Mouse (Mus musculus) gastrocnemius, postnatal 25 days (tissue): ENCODE data around the gene 2610042L04Rik. TPM values are rescaled to one million over a fixed set of nuclear protein-coding genes. Genes with fewer than 3 reads are reported as not detected.
"Not testable (repeated sequence)": the region's sequence is repeated elsewhere in the genome, so short reads cannot be mapped to it uniquely, and the experiment has no call there.

Experiments used
- DNase-seq: peaks from one replicate; pipeline ENCODE4 v3.0.0; 2022
- long read RNA-seq, 2 experiments: library from polyadenylated mRNA; stranded (forward); transcript quantifications; one replicate each; pipeline ENCODE4 v2.0.0; 2021
- total RNA-seq, 2 experiments: library from RNA; stranded (reverse); gene quantifications; 1 replicate in 1 of 2; 2 replicates in 1 of 2; pipeline ENCODE4 v1.2.3; 2021

2610042L04Rik gene
- not detected for total RNA-seq
- long read RNA-seq, experiment 1: 0 reads
- long read RNA-seq, experiment 2, partial matches to known transcripts: 0 of 1 reads
- long read RNA-seq, experiment 2, other reads (novel, unspliced or antisense): 0 of 1 reads

GRCm38 (mm10) chr14:4334476-4335080 is at the start of gene 2610042L04Rik:
Gene 2610042L04Rik (plus strand): TSS chr14:4334763.
- DNase-seq: not testable (repeated sequence)

GRCm38 (mm10) chr14:4316983-4317382 is 17.6 kb upstream of the 2610042L04Rik start, which contains the start of gene Gm3149:
Gene Gm3149 (plus strand): TSS chr14:4317283.
- DNase-seq: not testable (repeated sequence)

GRCm38 (mm10) chr14:4335506-4335905 is 943 bp downstream of the 2610042L04Rik start:
- DNase-seq: not testable (repeated sequence)

- not testable (repeated sequence) for DNase-seq
Observed at GRCm38 (mm10) chr14:4368991-4369390, 34.4 kb downstream of the 2610042L04Rik start.

- DNase-seq: not testable (repeated sequence)
Observed at GRCm38 (mm10) chr14:4369691-4370090, 35.1 kb downstream of the 2610042L04Rik start.

- not testable (repeated sequence) for DNase-seq
Observed at GRCm38 (mm10) chr14:4377871-4378270, 43.3 kb downstream of the 2610042L04Rik start.

- DNase-seq: not testable (repeated sequence)
Observed at GRCm38 (mm10) chr14:4385606-4386005, 51.0 kb downstream of the 2610042L04Rik start.

- not testable (repeated sequence) for DNase-seq
Observed at GRCm38 (mm10) chr14:4392841-4393530, 58.4 kb downstream of the 2610042L04Rik start.

GRCm38 (mm10) chr14:4397226-4397625 is 62.7 kb downstream of the 2610042L04Rik start, which contains the start of gene Gm3159:
Gene Gm3159 (plus strand): TSS chr14:4397526.
- DNase-seq: not testable (repeated sequence)

GRCm38 (mm10) chr14:4398624-4399023 is 64.1 kb downstream of the 2610042L04Rik start:
- DNase-seq: not testable (repeated sequence)

- not testable (repeated sequence) for DNase-seq
Observed at GRCm38 (mm10) chr14:4400115-4400789, 65.7 kb downstream of the 2610042L04Rik start.

- not testable (repeated sequence) for DNase-seq
Observed at GRCm38 (mm10) chr14:4401245-4401644, 66.7 kb downstream of the 2610042L04Rik start.

- not testable (repeated sequence) for DNase-seq
Observed at GRCm38 (mm10) chr14:4403840-4404239, 69.3 kb downstream of the 2610042L04Rik start.

Other genes with a start within 250 kb of the 2610042L04Rik start
- gene Gm8108, start 224.2 kb upstream of the 2610042L04Rik start, total RNA-seq: under 1 TPM in 1 of 2 experiments, not detected in 1; 0.40 TPM
- not detected for gene Gm3127, start 169.7 kb upstream of the 2610042L04Rik start, total RNA-seq
- not detected for gene Gm2974, start 152.2 kb upstream of the 2610042L04Rik start, total RNA-seq
- not detected for gene Gm3138, start 85.1 kb upstream of the 2610042L04Rik start, total RNA-seq
- not detected for gene Gm3149, start 17.5 kb upstream of the 2610042L04Rik start, total RNA-seq
- gene Gm3159, start 62.8 kb downstream of the 2610042L04Rik start, total RNA-seq: not detected
- not detected for gene Gm3164, start 80.7 kb downstream of the 2610042L04Rik start, total RNA-seq
- not detected for gene Gm3173, start 96.2 kb downstream of the 2610042L04Rik start, total RNA-seq
- gene Gm3182, start 147.0 kb downstream of the 2610042L04Rik start, total RNA-seq: not detected
- not detected for gene Gm3047, start 220.6 kb downstream of the 2610042L04Rik start, total RNA-seq